Mouse (Mus musculus) CH12.LX (cell line): ENCODE results near the gene 8030411F24Rik.

Source experiments
- CTCF ChIP-seq, 2 experiments: IDR thresholded peaks in 1 of 2; conservative IDR thresholded peaks in 1 of 2; 2 replicates each; pipeline ENCODE4 v1.5.1; 2011 to 2012; ENCODE audit warnings: low read depth in 2 of 2, low read length in 2 of 2, improper control_type of control experiment in 1 of 2, inconsistent platforms in 1 of 2, mild to moderate bottlenecking in 1 of 2, moderate library complexity in 1 of 2
- ELF1 ChIP-seq: IDR thresholded peaks from 2 replicates; pipeline ENCODE4 v1.6.1; 2014; ENCODE audit warnings: low read depth, mild to moderate bottlenecking, inconsistent platforms, low read length, improper control_type of control experiment
- EP300 ChIP-seq: IDR thresholded peaks from 2 replicates; pipeline ENCODE4 v1.6.1; 2011; ENCODE audit warnings: low read length, improper control_type of control experiment
- HCFC1 ChIP-seq: IDR thresholded peaks from 2 replicates; pipeline ENCODE4 v1.6.1; 2012; ENCODE audit warnings: low read depth, mild to moderate bottlenecking, inconsistent platforms, low read length, improper control_type of control experiment
- MAFK ChIP-seq: IDR thresholded peaks from 2 replicates; pipeline ENCODE4 v1.6.1; 2011; ENCODE audit warnings: low read length, improper control_type of control experiment; ENCODE audit not compliant: insufficient replicate concordance
- PAX5 ChIP-seq: IDR thresholded peaks from 2 replicates; pipeline ENCODE4 v1.6.1; 2012; ENCODE audit warnings: low read length, inconsistent platforms, mixed read lengths
- POLR2A ChIP-seq: IDR thresholded peaks from 2 replicates; pipeline ENCODE4 v1.6.1; 2011; ENCODE audit warnings: low read depth, mild to moderate bottlenecking, improper control_type of control experiment, low read length
- TCF12 ChIP-seq: IDR thresholded peaks from 2 replicates; pipeline ENCODE4 v1.6.1; 2014; ENCODE audit warnings: low read depth, mild to moderate bottlenecking, inconsistent platforms, low read length, improper control_type of control experiment
- UBTF ChIP-seq: IDR thresholded peaks from 2 replicates; pipeline ENCODE4 v1.6.1; 2012; ENCODE audit warnings: low read depth, mild to moderate bottlenecking, inconsistent platforms, low read length, improper control_type of control experiment, moderate library complexity
- USF2 ChIP-seq: conservative IDR thresholded peaks from 2 replicates; pipeline ENCODE4 v1.6.1; 2011; ENCODE audit warnings: low read depth, low read length, improper control_type of control experiment
- ZNF384 ChIP-seq: IDR thresholded peaks from 2 replicates; pipeline ENCODE4 v1.6.1; 2012; ENCODE audit warnings: low read depth, low read length, improper control_type of control experiment, inconsistent platforms

- TF ChIP-seq POLR2A (peak; percentile 30; the same call in 1 of the 2 replicates), UBTF (no peak), CTCF (conservative IDR thresholded peaks at IDR 0.05 in 1 of 2, IDR thresholded peaks at IDR 0.05 in 1 of 2; ENCODE audit: low read depth in 2 of 2, low read length in 2 of 2) (no peak), TCF12 (peak; percentile 54; the same call in 1 of the 2 replicates), ZNF384 (no peak), ELF1 (peak; percentile 46), EP300 (peak; percentile 96), USF2 (peak; percentile 63), PAX5 (no peak), HCFC1 (no peak), MAFK (peak; percentile 47; the same call in 1 of the 2 replicates)
These were observed 18.0 kb upstream of the 8030411F24Rik start for GRCm38 (mm10) chr2:148763648-148764388.
